Mouse (Mus musculus): ENCODE results near the gene Slc9a8.

DNA sequence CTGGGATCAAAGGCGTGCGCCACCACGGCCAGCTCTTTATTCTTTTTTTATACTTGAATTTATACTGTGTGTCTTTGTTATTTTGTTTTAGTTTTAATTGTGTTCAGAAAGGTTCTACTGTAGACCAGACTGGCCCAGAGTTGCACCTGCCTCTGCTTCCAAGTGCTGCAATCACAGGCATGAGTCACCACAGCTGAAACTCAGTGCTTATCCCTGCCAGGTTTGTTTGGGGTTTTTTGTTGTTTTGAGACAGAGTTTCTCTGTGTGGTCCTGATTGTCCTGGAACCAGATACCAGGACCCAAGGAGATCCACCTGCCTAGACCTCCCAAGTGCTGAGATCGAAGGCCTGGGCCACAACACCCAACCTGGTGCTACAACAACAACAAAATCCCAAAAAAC lies 87.1 kb downstream of the Slc9a8 start:
- TF ChIP-seq CTCF (IDR thresholded peaks at IDR 0.05; ENCODE audit: low read depth) (no peak), EP300 (optimal IDR thresholded peaks at IDR 0.05) (no peak)

All from stomach, postnatal 0 days (tissue).